Mouse (Mus musculus) liver, adult 2 months (tissue): ENCODE measurements at regions not wholly inside any gene's neighbourhood (a gene's known extent, or its start where the extent isn't known, plus 50 kb on each side); places are given as distances from the start of the nearest gene placed in this dataset.

ENCODE experiments used
- DNase-seq: peaks from one replicate; pipeline ENCODE4 v3.0.0-alpha.2; 2011; ENCODE audit warnings: low read depth, low spot score; ENCODE audit errors: extremely low read depth
- H3K27ac ChIP-seq: fragments of 200-500 bp; replicated peaks from 2 replicates; pipeline ENCODE4 v1.5.1; 2012; ENCODE audit warnings: low read depth, mild to moderate bottlenecking, control low read depth, inconsistent platforms, low read length; ENCODE audit not compliant: insufficient read depth
- H3K27me3 ChIP-seq: fragments of 200-500 bp; 2 replicates; pipeline ENCODE4 v1.6.1; 2012; ENCODE audit warnings: mild to moderate bottlenecking, moderate library complexity, low read length, inconsistent platforms; ENCODE audit not compliant: control insufficient read depth, insufficient read depth
- H3K36me3 ChIP-seq: fragments of 200-500 bp; 2 replicates; pipeline ENCODE4 v1.6.1; 2012; ENCODE audit warnings: low read length, inconsistent platforms; ENCODE audit not compliant: control insufficient read depth, insufficient read depth
- H3K4me1 ChIP-seq: fragments of 200-500 bp; 2 replicates; pipeline ENCODE4 v1.6.1; 2011; ENCODE audit warnings: low read length; ENCODE audit not compliant: control insufficient read depth, insufficient read depth
- H3K4me3 ChIP-seq: fragments of 200-500 bp; 2 replicates; pipeline ENCODE4 v1.5.1; 2011; ENCODE audit warnings: low read depth, mild to moderate bottlenecking, control low read depth, low read length, moderate library complexity; ENCODE audit not compliant: insufficient read depth
- H3K79me2 ChIP-seq: fragments of 200-500 bp; 2 replicates; pipeline ENCODE4 v1.6.1; 2012; ENCODE audit warnings: inconsistent platforms, mild to moderate bottlenecking, low read length, moderate library complexity; ENCODE audit not compliant: control insufficient read depth, insufficient read depth
- H3K9ac ChIP-seq: fragments of 200-500 bp; 2 replicates; pipeline ENCODE4 v1.6.1; 2012; ENCODE audit warnings: low read depth, mild to moderate bottlenecking, control low read depth, inconsistent platforms, low read length
- CTCF ChIP-seq: fragments of 200-500 bp; IDR thresholded peaks from 2 replicates; pipeline ENCODE4 v1.5.1; 2011; ENCODE audit warnings: low read depth, low read length, control low read depth
- POLR2A ChIP-seq: fragments of 200-500 bp; IDR thresholded peaks from 2 replicates; pipeline ENCODE4 v1.6.1; 2011; ENCODE audit warnings: low read length, control low read depth; ENCODE audit not compliant: insufficient read depth; ENCODE audit errors: extremely low read depth
- WGBS: fragments of 180-500 bp; shearing (Covaris S2); methylation state at CpG from one replicate; pipeline ENCODE4 v1.1.7; 2018; 5-methylcytosine and 5-hydroxymethylcytosine counted together

DNA sequence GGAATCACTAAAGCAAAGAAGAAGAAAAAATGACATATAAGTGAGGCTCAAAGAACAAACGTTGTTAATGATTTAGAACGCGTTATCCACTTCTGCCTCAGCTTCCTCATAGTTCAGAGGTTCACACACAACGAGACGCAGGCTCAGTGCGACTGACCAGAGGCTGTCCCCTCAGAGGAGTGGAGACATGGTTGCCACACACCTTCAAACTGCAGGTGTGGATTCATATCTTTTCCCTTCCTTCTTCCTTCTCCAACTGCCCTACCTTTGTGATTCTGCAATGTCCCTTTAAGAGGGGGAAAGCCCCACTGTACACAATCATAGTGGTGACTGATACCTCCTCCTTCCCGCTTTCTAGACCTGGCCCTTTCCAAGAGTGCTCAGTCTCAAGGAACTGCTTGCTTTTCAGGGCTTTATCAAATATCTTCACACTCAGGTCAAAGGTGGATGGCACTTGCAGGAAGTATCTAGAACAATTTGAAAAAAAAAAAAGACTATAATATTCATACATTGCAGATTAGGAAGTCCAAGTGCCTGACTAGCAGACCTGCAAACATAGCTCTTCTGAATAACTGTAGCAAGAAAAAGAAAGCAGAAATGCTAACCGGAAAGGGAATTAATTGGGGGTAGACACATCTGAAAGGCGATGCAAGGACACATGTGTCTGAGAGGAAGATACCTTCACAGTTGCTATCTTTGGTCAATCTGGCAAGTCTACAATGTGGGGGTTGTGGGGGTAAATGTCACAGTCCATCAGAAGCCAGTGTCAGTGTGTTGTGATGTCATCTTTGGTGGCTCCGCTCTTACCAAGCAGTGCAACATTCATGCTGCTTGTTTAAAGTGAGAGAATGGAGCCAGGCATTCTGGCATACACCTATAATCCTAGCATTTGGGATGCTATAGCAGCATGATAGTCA is 84.2 kb upstream of the Tnfaip3 start:
- peak; percentile 8 for DNase-seq
- 74% methylated on average over 10 of the region's 10 CpGs for WGBS
- no peak overlapping the region for H3K27ac ChIP-seq

DNA sequence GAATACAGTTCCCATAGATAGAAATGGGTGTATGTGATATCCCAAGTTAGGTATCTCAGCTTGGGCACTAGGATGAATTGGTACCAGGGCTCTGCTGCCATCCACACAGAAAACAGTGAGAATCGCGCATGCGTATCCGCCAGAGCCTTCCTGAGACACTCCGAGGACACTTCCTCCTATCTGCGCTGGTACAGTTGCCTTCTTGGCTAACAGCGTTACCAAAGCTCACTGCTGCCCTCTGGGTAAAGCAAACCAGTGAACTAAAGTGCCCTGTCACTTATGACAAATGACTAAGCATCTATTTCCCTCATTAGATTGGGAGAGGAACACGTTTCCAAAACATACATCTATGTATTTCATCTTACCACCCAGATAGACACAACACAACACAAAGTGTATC is 78.8 kb upstream of the Tnfaip3 start:
- H3K79me2 ChIP-seq, result no peaks in the 10 kb centered on the region
- 30% methylated on average over 8 of the region's 8 CpGs for WGBS
- H3K27me3 ChIP-seq, result no peaks in the 10 kb centered on the region
- H3K27ac ChIP-seq, result no peak overlapping the region
- DNase-seq, result peak; percentile 60
- no peaks in the 10 kb centered on the region; the same call in 1 of the 2 replicates for H3K4me1 ChIP-seq
- H3K4me3 ChIP-seq, result no peak overlapping the region
- no peaks in the 10 kb centered on the region for H3K36me3 ChIP-seq
- TF ChIP-seq CTCF (peak; percentile 56), POLR2A (no peak)
- H3K9ac ChIP-seq, result no peak overlapping the region

More for the DNA sequence above, 84.2 kb upstream of the Tnfaip3 start:
- H3K4me3 ChIP-seq, result no peak overlapping the region
- H3K79me2 ChIP-seq, result no peaks in the 10 kb centered on the region
- no peaks in the 10 kb centered on the region for H3K36me3 ChIP-seq
- no peaks in the 10 kb centered on the region for H3K27me3 ChIP-seq
- no peaks in the 10 kb centered on the region; the same call in 1 of the 2 replicates for H3K4me1 ChIP-seq
- no peak for TF ChIP-seq CTCF
- no peak for TF ChIP-seq POLR2A
- no peak overlapping the region for H3K9ac ChIP-seq

DNA sequence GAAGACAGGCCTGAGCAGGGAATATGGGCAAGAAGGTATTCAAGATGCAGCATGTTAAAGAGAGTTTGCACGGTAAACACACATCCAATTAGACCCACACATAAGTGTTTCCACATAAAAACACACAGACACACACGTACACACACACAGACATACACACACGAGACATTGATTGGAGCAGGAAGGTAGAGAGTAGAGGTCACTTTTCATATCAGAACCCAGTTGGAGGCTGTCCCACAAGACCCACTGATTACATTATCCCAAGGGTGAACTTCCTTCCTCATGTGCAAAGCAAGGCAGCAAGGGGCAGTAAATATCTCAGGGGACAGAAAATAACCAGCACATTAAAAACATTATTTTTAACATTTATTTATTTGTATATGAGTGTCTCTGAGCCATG is 78.2 kb upstream of the Tnfaip3 start:
- Histone ChIP-seq H3K27me3 (no peaks in the 10 kb centered on the region), H3K4me1 (no peaks in the 10 kb centered on the region; the same call in 1 of the 2 replicates), H3K36me3 (no peaks in the 10 kb centered on the region), H3K27ac (no peak overlapping the region), H3K4me3 (no peak overlapping the region), H3K9ac (no peak overlapping the region), H3K79me2 (no peaks in the 10 kb centered on the region)
- no peak for TF ChIP-seq POLR2A
- WGBS, result 47% methylated on average over 3 of the region's 3 CpGs
- DNase-seq, result peak; percentile 5

DNA sequence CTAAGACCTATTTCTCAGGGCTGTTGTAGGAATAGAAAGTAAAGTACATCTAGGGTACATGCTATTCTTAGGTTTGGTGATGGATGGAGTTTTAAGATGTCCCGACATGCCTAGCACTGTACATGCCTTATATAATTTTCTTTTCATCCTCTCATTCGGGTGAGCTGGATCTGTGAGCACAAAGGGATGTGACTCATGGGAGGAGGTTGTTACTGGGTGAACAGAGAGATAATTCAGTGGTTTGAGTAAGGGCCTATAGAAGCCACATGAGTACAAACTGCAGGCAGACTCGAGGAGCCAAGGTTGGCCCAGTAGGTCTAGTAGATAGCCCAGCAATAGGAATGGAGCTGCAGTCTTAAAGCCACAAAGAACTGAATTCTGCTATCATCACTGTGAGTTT is 76.5 kb upstream of the Tnfaip3 start:
- DNase-seq, result no peak
- peaks cover 7% of the 10 kb centered on the region for H3K4me1 ChIP-seq
- H3K79me2 ChIP-seq, result no peaks in the 10 kb centered on the region
- no peak overlapping the region for H3K4me3 ChIP-seq
- H3K36me3 ChIP-seq, result no peaks in the 10 kb centered on the region
- 87% methylated on average over 3 of the region's 3 CpGs for WGBS
- no peak overlapping the region for H3K27ac ChIP-seq
- TF ChIP-seq CTCF, result no peak
- no peak for TF ChIP-seq POLR2A
- H3K9ac ChIP-seq, result no peak overlapping the region
- H3K27me3 ChIP-seq, result no peaks in the 10 kb centered on the region

GRCm38 (mm10) chr10:19091110-19091509 is 75.7 kb upstream of the Tnfaip3 start:
- Histone ChIP-seq H3K9ac (no peak overlapping the region), H3K27ac (no peak overlapping the region), H3K4me1 (peaks cover 11% of the 10 kb centered on the region), H3K79me2 (no peaks in the 10 kb centered on the region), H3K36me3 (no peaks in the 10 kb centered on the region), H3K4me3 (no peak overlapping the region), H3K27me3 (no peaks in the 10 kb centered on the region)
- DNase-seq, result no peak
- 78% methylated on average over 3 of the region's 3 CpGs for WGBS
- TF ChIP-seq CTCF (no peak), POLR2A (no peak)

- peaks cover 11% of the 10 kb centered on the region for H3K4me1 ChIP-seq
- no peak for TF ChIP-seq CTCF
- TF ChIP-seq POLR2A, result no peak
- H3K27ac ChIP-seq, result no peak overlapping the region
- H3K79me2 ChIP-seq, result no peaks in the 10 kb centered on the region
- DNase-seq, result peak; percentile 33
- no peaks in the 10 kb centered on the region for H3K36me3 ChIP-seq
- H3K27me3 ChIP-seq, result no peaks in the 10 kb centered on the region
- no peak overlapping the region for H3K4me3 ChIP-seq
- no peak overlapping the region for H3K9ac ChIP-seq
- 31% methylated on average over 1 of the region's 1 CpGs for WGBS
Measured at GRCm38 (mm10) chr10:19086995-19087394, 71.5 kb upstream of the Tnfaip3 start.
